Mouse (Mus musculus): ENCODE measurements around the gene Cdc42bpa.

DNA sequence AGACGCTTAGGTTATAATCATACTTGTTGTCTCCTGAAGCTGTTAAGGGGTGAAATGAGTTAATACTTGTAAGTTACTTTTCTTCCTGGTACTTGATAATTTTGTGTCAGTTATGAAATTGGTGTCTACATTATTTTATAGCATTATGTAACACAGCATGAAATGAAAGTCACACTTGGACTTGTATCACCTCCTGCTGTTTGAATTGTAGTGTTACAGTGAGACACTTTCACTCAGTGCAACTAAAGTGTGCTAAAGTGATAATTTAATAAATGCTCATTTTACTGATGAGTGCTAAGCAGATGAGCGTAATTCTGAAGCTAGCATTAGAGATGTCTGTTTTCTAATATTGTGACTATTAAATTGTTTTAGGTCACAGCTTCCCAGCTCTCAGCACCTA is 180.7 kb downstream of the Cdc42bpa start:
- TF ChIP-seq POLR2A (IDR thresholded peaks at IDR 0.05; ENCODE audit: low read depth, low read length) (no peak), CTCF (conservative IDR thresholded peaks at IDR 0.05; ENCODE audit: insufficient read depth, insufficient read length, low read depth, low read length) (no peak)

Measured in kidney, adult 2 months (tissue).